Mouse (Mus musculus) testis, adult 2 months (tissue): ENCODE results near the gene Ap3b1. TPM values are rescaled to one million over a fixed set of nuclear protein-coding genes. Genes with fewer than 3 reads are reported as not detected.

Experiments used
- H3K27ac ChIP-seq: fragments of 200-500 bp; 2 replicates; pipeline ENCODE4 v1.5.1; 2012; ENCODE audit warnings: low read depth, low read length; ENCODE audit not compliant: control insufficient read depth, insufficient read depth
- H3K27me3 ChIP-seq: fragments of 200-500 bp; 2 replicates; pipeline ENCODE4 v1.6.1; 2012; ENCODE audit warnings: mild to moderate bottlenecking, low read length, moderate library complexity; ENCODE audit not compliant: control insufficient read depth, insufficient read depth
- H3K36me3 ChIP-seq: fragments of 200-500 bp; 2 replicates; pipeline ENCODE4 v1.6.1; 2012; ENCODE audit warnings: mild to moderate bottlenecking, low read length; ENCODE audit not compliant: control insufficient read depth, insufficient read depth
- H3K4me1 ChIP-seq: fragments of 200-500 bp; 2 replicates; pipeline ENCODE4 v1.6.1; 2012; ENCODE audit warnings: low read length; ENCODE audit not compliant: control insufficient read depth, insufficient read depth
- H3K4me3 ChIP-seq: fragments of 200-500 bp; 2 replicates; pipeline ENCODE4 v1.5.1; 2012; ENCODE audit warnings: low read depth, mild to moderate bottlenecking, low read length, moderate library complexity, mixed read lengths; ENCODE audit not compliant: control insufficient read depth
- CTCF ChIP-seq: fragments of 200-500 bp; IDR thresholded peaks from 2 replicates; pipeline ENCODE4 v1.5.1; 2012; ENCODE audit warnings: low read depth, mild to moderate bottlenecking, inconsistent platforms, low read length, moderate library complexity; ENCODE audit not compliant: control insufficient read depth, insufficient read depth, insufficient replicate concordance
- POLR2A ChIP-seq: fragments of 200-500 bp; IDR thresholded peaks from 2 replicates; pipeline ENCODE4 v1.6.1; 2012; ENCODE audit warnings: low read depth, mild to moderate bottlenecking, inconsistent platforms, low read length, moderate library complexity; ENCODE audit not compliant: control insufficient read depth
- polyA plus RNA-seq: library from polyadenylated mRNA; depleted of rRNA; stranded (reverse); fragments of >200 nt; gene quantifications from 2 replicates; pipeline ENCODE4 v1.2.3, GENCODE M21; 2012; rRNA removed

Ap3b1 gene
- polyA plus RNA-seq, 1 experiment = 122 TPM

DNA sequence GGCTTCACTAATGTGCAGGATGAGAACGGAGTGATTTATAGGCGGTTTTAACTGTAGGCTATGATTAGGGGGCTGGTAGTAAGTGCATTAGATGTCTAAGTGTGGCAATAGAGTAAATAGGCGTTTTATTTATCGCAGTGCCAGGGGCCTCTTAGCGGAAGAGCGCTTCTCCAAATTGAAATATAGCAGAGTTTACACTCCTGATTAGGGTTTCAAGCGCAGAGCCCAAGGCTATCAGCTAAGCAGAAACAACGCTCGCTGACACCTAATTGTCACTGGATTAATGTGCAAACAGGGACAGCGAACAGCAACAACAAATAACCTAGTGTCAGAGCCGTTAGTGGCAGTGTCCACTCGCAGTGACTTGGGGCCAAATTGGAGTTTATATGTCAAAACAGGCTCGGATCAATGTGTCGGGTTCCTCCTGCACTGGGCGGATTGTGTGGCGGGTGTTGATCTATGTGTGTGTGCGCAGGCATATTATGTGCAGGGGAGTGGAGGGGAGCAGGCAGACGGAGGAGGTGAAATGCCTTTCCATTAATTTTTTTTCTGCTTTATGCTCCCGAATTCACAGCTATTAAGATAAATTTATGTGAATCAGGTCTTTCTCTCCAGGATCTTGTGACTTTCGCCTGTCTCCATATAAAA is 237.8 kb downstream of the Ap3b1 start:
- H3K27me3 ChIP-seq = no peaks in the 10 kb centered on the region
- H3K27ac ChIP-seq = no peak overlapping the region
- TF ChIP-seq CTCF (no peak), POLR2A (no peak)
- H3K4me1 ChIP-seq = peaks cover 6% of the 10 kb centered on the region
- H3K36me3 ChIP-seq = no peaks in the 10 kb centered on the region
- H3K4me3 ChIP-seq = no peak overlapping the region

DNA sequence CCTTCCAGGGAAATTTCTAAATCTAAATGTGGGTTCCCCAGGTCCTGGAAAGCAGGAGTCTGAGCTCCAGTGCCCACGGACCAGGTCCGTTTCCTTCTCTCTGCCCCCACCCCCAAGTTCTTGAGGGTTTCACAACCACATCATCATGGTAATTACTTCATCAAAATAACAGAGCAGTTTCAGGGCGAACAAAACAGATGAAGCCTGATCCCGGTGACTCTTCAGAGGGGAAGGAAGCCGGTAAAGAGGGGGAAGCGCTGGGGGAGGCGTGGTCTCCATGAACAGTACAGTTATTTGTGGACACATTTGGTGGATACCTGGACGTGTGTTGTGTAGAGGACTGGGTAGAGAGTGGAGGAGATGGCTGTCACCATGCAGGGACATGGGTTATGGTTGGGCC is 241.0 kb downstream of the Ap3b1 start:
- H3K4me1 ChIP-seq = peaks cover 7% of the 10 kb centered on the region
- H3K27me3 ChIP-seq = no peaks in the 10 kb centered on the region
- no peak overlapping the region for H3K27ac ChIP-seq
- TF ChIP-seq CTCF (no peak), POLR2A (no peak)
- H3K36me3 ChIP-seq = no peaks in the 10 kb centered on the region
- H3K4me3 ChIP-seq = no peak overlapping the region

DNA sequence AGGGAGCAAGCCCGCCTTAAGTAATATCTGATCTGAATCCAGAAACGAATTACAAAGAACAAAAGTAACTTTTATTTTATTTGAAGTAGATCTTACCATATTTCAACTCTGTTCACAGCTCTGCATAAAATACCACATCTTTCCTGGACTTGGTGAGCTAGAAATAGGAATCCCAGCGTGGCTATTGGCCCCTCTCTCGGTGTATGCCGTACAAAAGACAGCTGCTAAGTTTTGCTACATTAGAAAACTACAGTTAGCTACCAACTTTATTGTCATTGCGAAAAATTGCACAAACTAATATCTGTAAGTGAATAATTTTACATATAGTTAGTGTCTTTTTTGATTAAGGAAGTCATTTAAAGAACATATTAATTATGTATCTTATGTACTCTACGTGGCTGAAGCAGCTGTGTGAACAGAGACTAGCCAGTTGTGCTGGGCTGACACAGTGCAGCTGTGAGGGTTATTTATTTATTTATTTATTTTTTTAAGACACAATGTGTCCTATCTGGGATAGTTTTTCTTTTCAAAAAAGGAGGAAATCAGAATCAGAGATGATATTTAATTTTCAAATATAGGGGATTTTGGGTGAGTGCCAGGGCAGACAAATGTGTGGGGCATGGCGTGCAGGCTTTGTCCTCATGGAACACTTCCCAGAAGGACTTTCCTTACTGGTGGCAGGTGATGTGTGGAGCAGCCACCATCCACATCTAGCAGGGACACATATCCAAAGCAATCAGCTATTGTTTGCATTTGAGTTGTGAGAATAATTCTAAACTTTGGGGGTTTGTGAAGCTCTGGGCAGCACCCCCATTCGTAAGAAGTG is 248.5 kb downstream of the Ap3b1 start:
- H3K27me3 ChIP-seq = no peaks in the 10 kb centered on the region
- peaks cover 4% of the 10 kb centered on the region for H3K4me1 ChIP-seq
- H3K27ac ChIP-seq = no peak overlapping the region
- H3K36me3 ChIP-seq = no peaks in the 10 kb centered on the region
- no peak for TF ChIP-seq POLR2A
- TF ChIP-seq CTCF = no peak
- no peak overlapping the region for H3K4me3 ChIP-seq

DNA sequence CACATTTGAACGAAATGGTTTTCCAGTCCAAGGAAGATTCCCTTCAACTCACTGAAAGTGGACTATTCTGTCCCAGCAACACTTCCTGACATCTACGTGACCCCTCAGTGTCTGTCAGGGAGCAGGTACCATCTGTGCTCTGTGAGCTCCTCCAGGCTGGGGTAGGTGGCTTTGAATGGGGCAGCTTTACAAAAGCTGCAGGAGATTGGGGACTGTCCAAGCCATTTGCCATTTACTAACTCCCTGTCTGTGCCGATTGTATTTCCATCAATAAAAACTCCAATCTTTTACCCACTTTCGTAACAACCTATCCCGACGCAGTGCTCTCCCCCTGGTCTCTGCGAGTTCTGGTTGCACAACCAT is 249.1 kb downstream of the Ap3b1 start:
- no peak for TF ChIP-seq POLR2A
- no peak for TF ChIP-seq CTCF
- H3K27me3 ChIP-seq = no peaks in the 10 kb centered on the region
- H3K4me1 ChIP-seq = peaks cover 4% of the 10 kb centered on the region
- H3K27ac ChIP-seq = no peak overlapping the region
- no peak overlapping the region for H3K4me3 ChIP-seq
- H3K36me3 ChIP-seq = no peaks in the 10 kb centered on the region

DNA sequence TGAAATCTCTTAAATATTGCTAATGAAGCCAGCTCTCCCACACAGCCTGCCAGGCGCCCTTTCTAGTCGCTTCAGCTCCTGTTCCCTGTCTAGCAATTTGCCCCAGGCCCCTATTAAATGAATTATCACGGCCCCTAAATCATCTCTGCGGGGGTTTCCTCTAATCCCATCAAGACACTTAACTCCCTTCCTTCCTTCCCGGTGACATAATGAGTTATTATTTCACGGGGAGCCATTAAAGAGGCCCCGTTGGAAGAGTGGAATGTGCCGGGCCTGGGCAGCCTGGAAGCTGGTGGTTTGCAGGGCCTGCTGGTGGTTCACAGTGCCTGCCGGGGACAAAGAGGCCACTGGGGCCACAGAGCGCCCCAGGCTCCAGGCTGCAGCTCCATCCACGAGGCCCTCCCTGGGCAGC is 249.7 kb downstream of the Ap3b1 start:
- Histone ChIP-seq H3K27ac (peak overlapping the region; percentile 7; the same call in 1 of the 2 replicates), H3K4me1 (peaks cover 4% of the 10 kb centered on the region), H3K4me3 (no peak overlapping the region), H3K27me3 (no peaks in the 10 kb centered on the region), H3K36me3 (no peaks in the 10 kb centered on the region)
- TF ChIP-seq POLR2A (no peak), CTCF (no peak)

DNA sequence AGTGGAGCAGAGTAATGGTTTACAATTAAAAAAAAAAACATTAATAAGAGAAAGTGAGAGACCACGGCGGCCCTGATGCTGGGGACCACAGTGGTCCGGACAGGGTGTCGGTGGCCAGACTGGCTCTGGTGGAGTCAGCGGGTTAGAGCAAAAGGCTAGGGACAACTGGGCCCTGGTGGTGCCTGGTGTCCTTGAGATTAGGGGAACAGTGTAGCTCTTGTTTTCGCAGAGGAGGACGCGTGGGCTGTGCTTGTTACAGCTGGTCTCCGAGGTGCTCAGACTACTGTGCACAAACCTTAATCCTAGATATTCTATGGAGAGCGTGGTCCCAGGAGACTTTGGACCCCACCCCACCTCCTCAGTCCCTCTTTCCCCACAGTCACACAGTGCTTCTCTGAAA is 250.2 kb downstream of the Ap3b1 start:
- Histone ChIP-seq H3K36me3 (no peaks in the 10 kb centered on the region), H3K4me3 (no peak overlapping the region), H3K27me3 (no peaks in the 10 kb centered on the region), H3K27ac (peak overlapping the region; percentile 7), H3K4me1 (peaks cover 4% of the 10 kb centered on the region)
- TF ChIP-seq CTCF = no peak
- no peak for TF ChIP-seq POLR2A

Other genes with a start within 250 kb of the Ap3b1 start
- gene Scamp1, start 73.1 kb upstream of the Ap3b1 start, polyA plus RNA-seq = 178 and 229 TPM in 2 replicates